Mouse (Mus musculus) megakaryocyte, embryonic 14.5 days (primary cell): ENCODE measurements at regions not wholly inside any gene's neighbourhood (a gene's known extent, or its start where the extent isn't known, plus 50 kb on each side); places are given as distances from the start of the nearest gene placed in this dataset.

ENCODE experiments used
- H3K27me3 ChIP-seq: replicated peaks from 2 replicates; pipeline ENCODE3; 2012; ENCODE audit warnings: inconsistent platforms
- H3K36me3 ChIP-seq: replicated peaks from 2 replicates; pipeline ENCODE3; 2012; ENCODE audit warnings: low read length, inconsistent platforms, mixed read lengths
- H3K4me1 ChIP-seq: 2 replicates; pipeline ENCODE4 v1.6.1; 2012; ENCODE audit warnings: inconsistent platforms
- H3K4me3 ChIP-seq: replicated peaks from 2 replicates; pipeline ENCODE3; 2012; ENCODE audit warnings: moderate library complexity, mild to moderate bottlenecking, inconsistent platforms
- H3K9me3 ChIP-seq: 2 replicates; pipeline ENCODE4 v1.6.1; 2012; ENCODE audit warnings: inconsistent platforms
- FLI1 ChIP-seq: IDR thresholded peaks from 2 replicates; pipeline ENCODE4 v1.6.1; 2012; ENCODE audit warnings: low read length, inconsistent platforms, mixed read lengths
- GATA1 ChIP-seq: IDR thresholded peaks from 3 replicates; pipeline ENCODE4 v1.6.1; 2012; ENCODE audit warnings: mixed read lengths, low read length, inconsistent platforms, borderline replicate concordance

GRCm38 (mm10) chr16:9462497-9462896, 532.9 kb downstream of the Grin2a start:
- Histone ChIP-seq H3K9me3 (peaks cover 7% of the 10 kb centered on the region; the same call in 1 of the 2 replicates), H3K36me3 (no peaks in the 10 kb centered on the region), H3K4me1 (no peaks in the 10 kb centered on the region), H3K27me3 (no peaks in the 10 kb centered on the region), H3K4me3 (no peak overlapping the region)
- no peak for TF ChIP-seq GATA1
- no peak for TF ChIP-seq FLI1

DNA sequence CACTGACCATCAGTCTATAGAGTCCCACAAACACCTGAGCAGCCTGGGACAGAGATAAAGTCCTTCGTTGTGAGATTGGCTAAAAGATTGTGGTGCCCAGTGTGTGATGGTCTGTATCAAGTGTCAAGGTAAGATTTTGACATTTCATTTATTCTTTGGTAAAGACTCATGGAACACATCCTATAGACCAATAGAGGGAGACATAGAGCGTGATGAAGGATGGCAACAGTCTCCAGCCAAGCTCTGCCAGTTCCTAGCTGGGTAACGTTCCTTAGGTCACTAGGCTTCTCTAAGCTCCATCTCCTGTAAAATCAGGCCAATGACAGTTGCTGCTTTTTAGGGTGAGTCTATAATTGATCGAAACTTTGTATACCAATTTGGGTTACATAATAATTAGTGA, 526.0 kb downstream of the Grin2a start:
- no peaks in the 10 kb centered on the region for H3K9me3 ChIP-seq
- TF ChIP-seq GATA1: no peak
- no peak for TF ChIP-seq FLI1
- H3K4me3 ChIP-seq: no peak overlapping the region
- no peaks in the 10 kb centered on the region for H3K4me1 ChIP-seq
- no peaks in the 10 kb centered on the region for H3K27me3 ChIP-seq
- H3K36me3 ChIP-seq: no peaks in the 10 kb centered on the region

DNA sequence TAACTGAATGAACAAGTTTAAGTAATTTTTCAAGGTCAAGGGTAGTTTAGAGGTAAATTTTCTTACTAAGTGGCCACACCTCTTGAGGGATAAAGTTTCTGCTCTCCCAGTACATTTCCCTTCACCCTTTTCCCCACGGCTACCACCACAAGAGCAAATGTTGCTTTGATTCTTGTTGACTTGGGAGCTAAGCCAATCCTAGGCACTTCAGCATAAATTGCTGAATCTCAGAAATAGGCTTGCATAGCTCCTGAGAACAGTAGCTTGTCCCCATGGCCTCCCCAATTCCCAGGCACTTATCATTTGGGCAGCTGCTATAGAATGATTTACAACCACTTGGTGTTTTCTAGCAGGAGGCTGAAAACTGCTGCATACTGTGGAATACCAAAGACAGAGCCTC, 510.1 kb downstream of the Grin2a start:
- TF ChIP-seq FLI1 (no peak), GATA1 (no peak)
- Histone ChIP-seq H3K4me1 (no peaks in the 10 kb centered on the region), H3K9me3 (peaks cover 23% of the 10 kb centered on the region; the same call in 1 of the 2 replicates), H3K36me3 (no peaks in the 10 kb centered on the region), H3K27me3 (no peaks in the 10 kb centered on the region), H3K4me3 (no peak overlapping the region)

GRCm38 (mm10) chr16:9498301-9498700, 497.1 kb downstream of the Grin2a start:
- no peaks in the 10 kb centered on the region for H3K27me3 ChIP-seq
- H3K9me3 ChIP-seq: peaks cover 8% of the 10 kb centered on the region; the same call in 1 of the 2 replicates
- no peak for TF ChIP-seq FLI1
- no peak for TF ChIP-seq GATA1
- no peak overlapping the region for H3K4me3 ChIP-seq
- H3K4me1 ChIP-seq: no peaks in the 10 kb centered on the region
- no peaks in the 10 kb centered on the region for H3K36me3 ChIP-seq

DNA sequence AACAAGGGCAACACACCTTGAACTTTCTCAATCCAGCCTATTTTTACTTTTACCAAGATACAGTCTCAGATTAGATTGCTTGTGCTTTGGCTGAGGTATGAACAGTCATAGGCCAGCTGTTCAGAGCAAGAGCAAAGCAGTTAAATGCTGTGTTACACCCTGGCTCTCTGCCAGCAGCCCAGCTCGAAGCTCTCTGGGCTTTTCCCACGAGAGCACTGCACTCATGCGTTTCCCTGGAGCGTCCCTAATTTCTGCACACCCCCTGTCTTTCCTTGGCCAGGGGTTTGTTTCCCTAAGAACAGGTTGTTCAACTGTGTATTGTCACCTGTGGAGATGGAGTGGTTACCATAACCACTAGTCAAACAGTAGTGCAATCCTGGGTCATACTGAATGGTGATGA, 493.6 kb downstream of the Grin2a start:
- no peaks in the 10 kb centered on the region for H3K4me1 ChIP-seq
- H3K9me3 ChIP-seq: peaks cover 3% of the 10 kb centered on the region; the same call in 1 of the 2 replicates
- no peaks in the 10 kb centered on the region for H3K27me3 ChIP-seq
- no peak overlapping the region for H3K4me3 ChIP-seq
- TF ChIP-seq FLI1 (no peak), GATA1 (no peak)
- H3K36me3 ChIP-seq: no peaks in the 10 kb centered on the region

- no peaks in the 10 kb centered on the region for H3K4me1 ChIP-seq
- H3K9me3 ChIP-seq: peaks cover 11% of the 10 kb centered on the region; the same call in 1 of the 2 replicates
- no peak overlapping the region for H3K4me3 ChIP-seq
- no peaks in the 10 kb centered on the region for H3K27me3 ChIP-seq
- TF ChIP-seq GATA1 (no peak), FLI1 (no peak)
- no peaks in the 10 kb centered on the region for H3K36me3 ChIP-seq
Measured at GRCm38 (mm10) chr16:9509666-9510065, 485.7 kb downstream of the Grin2a start.

- Histone ChIP-seq H3K36me3 (no peaks in the 10 kb centered on the region), H3K4me1 (no peaks in the 10 kb centered on the region), H3K4me3 (no peak overlapping the region), H3K27me3 (no peaks in the 10 kb centered on the region), H3K9me3 (peaks cover 43% of the 10 kb centered on the region)
- no peak for TF ChIP-seq GATA1
Measured at GRCm38 (mm10) chr16:9514538-9514937, 480.8 kb downstream of the Grin2a start.
